Mouse (Mus musculus): Measurements from ENCODE around the gene Trp73.
A peak's percentile ranks its signal among the peaks of the same experiment; 100 is the strongest.

The Trp73 gene

DNA sequence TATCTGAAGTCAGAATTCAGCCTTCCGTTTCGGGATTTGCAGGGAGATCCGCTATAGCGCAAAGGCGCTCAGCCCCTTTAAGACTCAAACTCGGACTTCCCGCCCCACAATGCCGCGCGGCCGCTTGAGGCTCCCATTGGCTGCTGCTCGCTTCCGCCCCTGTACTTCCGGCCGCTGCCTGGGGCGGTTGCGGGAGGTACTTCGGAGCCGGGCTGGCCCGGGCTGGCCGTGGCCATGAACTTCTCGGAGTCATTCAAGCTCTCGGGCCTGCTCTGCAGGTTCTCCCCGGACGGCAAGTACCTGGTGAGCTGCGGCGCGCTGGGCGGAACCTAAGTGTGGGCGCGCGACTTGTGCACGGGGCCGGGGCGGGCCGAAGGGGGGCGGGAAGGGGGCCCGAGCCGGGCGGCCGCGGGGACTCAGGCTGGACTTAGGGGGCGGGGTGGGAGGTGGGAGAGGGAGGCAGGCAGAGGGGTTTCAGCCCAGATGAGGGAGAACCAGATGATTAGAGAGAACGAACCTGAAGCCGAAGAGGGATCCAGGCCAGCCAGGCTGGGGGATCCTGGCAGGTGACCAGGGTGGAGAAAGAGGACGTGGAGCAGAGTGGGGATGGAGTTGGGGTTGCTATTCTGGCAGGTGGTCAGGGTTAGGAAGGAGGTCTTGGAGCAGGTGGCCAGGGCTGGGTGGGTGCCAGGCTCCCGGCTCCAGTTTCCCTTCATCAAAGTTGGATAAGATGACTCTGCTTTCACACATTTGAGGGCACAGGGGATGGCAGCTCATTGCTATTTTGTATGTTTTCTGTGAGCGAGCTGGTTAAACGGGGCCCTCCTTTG is 2.4 kb upstream of the Trp73 start, which contains the start of gene Wrap73:
Gene Wrap73, plus strand, starts transcription at position 162 of the 830 bp plus-strand sequence.
- peak; percentile 71 for DNase-seq (ENCODE audit: low read depth, low spot score)

DNA sequence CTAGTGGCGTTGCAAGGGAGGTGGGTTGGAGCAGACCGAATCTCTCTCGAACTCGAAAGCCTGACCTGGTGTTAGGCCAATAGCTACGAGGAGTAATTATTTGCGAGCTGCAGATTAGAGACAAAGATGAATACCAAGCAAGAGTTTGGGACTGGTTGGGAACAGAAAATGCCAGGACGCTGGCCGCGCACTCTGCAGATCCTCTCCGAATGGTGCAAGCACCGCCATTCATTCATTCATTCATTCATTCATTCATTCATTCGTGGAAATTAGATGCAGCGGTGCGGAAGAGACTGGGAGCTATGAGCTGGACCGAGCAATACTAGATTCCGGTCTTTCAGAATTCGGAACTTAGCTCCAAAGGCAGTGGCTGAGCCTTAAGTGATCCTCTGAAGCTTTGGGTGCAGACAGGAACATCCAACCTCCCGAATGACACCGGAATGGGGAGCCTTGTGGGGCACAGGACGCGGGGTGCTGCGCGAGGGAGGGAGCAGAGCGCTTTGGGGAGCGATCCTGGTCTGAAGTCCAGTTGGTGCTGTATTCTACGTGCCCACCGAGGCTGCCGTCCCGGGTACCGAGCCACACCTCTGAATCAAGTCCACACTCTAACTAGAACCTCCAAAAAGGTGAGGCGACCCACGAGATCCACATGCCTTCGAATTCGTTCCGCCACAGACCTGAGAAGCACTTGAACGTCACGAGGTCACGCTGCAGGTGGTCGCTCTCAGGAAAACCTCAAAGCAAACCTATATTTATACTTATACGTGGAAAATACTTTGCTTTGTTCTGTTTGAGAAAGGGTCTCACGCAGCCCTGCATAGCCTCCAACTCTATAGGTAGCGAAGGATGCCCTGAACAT is 1.2 kb upstream of the Trp73 start:
- no peak for DNase-seq (ENCODE audit: low read depth, low spot score)

DNA sequence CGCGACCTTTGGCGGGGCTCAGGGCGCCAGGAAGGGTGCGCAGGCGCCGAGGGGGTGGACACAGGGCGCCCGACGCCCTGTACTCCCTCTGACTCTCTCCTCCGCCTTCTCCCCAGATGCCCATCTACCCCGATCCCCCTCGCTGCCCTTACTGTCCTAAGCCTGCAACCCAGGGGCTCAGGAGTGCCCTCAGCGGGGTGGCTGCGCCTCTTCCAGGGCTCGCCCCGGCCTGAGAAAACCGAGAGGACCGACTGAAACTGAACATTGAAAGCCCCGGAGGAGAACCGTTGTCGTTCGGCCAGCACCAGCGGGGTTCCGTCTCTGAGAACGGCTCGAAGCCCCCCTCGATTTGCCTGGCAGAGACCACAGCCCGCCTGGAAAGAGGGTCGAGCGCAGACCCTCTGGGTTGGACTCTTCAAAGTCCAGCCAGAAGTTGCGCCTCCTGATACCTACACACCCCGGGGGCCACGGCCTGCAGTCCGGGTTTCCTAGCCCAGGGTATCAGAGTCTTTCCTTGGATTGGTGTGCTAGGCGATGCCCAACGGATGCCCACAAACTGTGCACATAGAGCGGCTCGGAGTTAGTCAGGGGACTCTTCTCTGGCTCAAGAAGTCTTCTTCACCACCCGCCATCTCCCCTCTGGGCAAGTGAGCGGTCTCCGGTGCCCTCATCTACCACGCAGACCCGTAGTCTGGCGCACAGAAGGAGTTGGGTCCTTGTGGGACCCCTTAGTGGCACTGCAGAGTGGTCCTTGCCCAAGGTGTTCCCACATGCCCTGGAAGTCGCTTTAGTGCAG is 403 bp upstream of the Trp73 start:
- DNase-seq (ENCODE audit: low read depth, low spot score) = no peak

DNA sequence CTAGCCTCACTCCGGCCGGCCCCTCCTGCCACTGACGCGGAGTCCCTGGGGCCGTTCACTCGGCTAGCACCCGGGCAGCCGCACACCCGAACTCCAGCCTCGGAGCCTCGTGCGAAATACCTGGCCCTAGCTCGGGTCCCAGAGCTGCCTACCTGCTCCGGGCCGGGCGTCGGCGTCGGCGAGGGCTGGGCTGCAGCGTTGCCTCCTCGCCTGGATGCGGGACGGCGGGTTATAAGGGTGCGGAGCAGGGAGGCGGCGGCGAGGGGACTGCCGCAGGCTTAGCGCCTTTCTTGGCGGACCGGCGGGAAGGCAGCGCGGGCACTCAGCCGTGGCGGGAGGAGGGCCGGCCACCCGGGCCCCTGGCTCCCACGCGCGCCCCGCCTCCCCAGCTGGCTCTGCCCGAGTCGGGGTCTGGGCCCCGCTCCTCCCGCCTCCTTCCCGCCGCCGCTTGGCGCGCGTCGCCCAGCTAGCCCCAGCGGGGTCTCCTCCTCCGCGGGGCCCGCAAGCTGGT is 282 bp downstream of the Trp73 start:
- DNase-seq (ENCODE audit: low read depth, low spot score) = no peak

DNA sequence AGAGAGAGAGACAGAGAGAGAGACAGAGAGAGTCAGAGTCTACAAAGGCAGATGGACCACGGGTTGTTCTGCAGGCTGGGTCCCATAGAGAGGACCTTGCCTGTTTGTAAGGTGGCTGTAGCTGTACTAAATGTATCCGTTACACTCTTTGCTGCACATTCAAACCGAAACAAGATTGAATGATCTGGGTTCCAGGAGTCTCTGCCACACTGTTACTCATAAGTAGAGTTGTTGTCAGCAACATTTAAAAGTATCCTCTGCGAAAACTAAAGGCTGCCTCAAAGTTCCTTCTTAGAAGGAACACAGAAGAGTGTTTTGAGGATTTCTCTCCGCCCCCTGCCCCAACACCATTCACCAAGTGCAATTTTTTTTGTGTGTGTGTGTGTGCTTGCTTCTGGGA is 2.9 kb downstream of the Trp73 start:
- no peak for DNase-seq (ENCODE audit: low read depth, low spot score)

DNA sequence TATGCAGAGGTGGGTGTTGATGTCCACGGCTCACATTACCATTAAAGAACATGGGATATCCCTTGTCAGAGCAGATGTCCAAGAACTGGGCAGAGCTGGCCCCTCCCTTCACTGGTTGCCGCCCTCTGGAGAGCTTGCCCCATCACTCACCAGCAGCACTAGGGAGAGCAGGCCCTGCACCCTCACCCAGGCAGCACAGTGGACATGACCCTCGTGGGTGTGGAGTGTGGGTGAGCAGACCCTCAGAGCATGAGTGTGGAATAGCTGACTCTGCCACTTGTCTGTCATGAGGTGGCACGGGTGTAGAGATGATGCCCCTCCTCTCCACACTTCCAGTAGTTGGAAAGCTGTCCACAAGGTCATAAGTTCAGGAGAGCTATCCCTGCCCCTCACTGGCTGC is 5.2 kb downstream of the Trp73 start:
- DNase-seq (ENCODE audit: low read depth, low spot score) = no peak

DNA sequence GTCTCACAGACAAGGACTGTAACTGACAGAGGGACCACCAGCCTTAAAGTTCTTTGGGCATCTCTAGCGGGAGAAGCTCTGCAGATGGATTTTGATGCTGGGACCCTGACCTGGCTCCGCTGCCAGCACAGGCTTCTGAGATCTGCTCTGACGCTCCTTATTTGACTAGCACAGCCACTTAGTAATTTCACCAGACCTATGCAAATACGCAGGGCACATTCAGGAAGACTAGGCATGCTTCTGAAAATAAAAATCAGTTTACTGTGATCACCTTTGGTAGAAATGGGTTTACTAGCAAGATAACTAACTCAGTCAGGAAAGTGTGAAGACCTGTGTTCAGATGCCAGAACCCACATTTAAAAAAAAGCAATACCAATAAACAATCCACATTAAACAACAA is 8.1 kb downstream of the Trp73 start:
- DNase-seq (ENCODE audit: low read depth, low spot score) = no peak

DNA sequence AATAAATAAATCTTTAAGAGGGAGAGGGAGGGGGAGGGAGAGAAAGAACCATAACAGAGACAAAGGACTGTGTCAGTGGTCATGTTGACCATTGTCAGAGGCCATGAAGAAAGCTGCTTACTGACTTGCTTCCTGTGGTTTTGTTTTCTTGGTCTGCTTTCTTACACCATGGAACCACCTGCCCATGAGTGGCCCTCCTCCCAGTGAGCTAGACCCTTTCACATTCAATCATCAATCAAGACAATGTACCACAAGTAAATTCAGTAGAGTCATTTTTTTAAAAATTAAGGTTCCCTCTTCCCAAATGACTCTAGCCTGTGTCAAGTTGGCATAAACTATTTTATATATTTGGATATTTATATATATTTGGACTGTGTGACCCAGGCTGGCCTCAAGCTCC is 10.1 kb downstream of the Trp73 start:
- no peak for DNase-seq (ENCODE audit: low read depth, low spot score)

DNA sequence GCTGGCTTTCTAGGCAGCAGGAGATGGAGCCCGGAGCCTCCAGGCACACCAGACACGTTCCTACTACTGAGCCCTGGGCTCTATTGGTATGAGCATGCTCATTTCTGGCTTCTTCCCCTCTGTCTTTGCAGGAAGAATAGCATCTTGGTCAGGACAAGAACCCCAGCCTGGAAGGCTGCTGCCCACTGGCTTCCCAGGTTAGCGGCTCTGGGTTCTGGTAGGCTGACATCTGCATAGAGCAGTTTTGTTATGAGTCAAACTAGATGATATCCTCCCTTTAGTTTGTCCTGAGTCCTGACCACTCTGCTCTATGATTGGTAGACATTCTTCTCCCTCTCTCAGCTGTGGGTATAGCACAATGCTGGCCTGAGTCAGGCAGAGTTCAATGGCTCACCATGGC is 12.7 kb downstream of the Trp73 start:
- no peak for DNase-seq (ENCODE audit: low read depth, low spot score)

DNA sequence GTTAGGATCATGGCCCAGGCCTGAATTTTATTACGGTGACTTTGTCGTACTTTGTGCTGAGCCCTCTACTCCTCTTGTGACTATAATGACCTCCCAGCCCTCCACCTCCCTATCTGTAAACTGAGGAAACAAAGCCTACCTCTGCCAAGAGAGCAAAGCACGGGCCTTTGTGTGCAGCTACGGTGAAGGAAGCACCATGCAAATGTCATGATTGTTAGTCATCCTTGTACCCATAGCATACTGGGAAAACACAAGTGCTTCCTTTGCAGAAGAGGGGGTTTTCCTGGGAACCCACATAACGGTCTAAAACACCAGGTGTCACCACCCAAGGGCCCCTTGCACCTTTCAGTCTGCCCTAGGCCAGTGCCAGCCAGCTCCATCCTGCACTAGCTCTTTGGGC is 14.8 kb downstream of the Trp73 start:
- DNase-seq (ENCODE audit: low read depth, low spot score) = no peak

DNA sequence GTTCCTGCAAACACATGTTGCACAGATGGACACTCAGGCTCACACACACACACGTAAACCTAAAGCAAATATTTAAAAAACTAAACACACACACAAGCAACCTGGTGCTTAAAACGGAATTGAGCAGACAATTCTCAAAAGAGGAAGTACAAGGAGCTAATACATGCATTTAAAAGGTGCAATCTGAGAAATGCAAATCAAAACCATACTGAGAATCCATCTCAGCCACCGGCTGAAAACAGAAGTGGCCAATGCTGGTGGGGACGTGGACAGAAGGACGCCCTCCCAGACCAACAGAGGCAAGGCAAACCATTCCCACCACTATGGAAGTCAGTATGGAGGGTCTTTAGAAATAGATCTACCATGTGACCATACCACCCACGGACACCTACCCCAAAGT is 16.5 kb downstream of the Trp73 start:
- DNase-seq (ENCODE audit: low read depth, low spot score) = no peak

DNA sequence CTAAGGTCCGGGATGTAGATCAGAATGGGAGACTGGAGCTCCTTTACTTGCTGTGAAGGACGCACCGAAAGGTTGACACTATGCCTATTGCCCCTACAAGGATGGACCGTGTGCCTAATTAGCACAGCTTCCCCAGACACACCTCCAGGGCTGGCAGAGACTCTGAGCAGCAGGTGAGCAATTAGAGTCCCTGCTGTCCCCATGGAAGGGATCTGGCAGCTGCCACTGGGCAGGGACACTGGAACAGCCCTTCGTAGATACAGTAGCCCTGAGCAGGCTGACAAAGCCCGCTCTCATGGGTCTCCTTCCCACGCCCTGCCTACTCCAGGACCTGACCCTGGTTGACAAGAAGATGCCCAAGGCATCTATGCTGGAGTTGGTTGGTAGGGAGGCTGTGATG is 17.6 kb downstream of the Trp73 start:
- no peak for DNase-seq (ENCODE audit: low read depth, low spot score)

DNA sequence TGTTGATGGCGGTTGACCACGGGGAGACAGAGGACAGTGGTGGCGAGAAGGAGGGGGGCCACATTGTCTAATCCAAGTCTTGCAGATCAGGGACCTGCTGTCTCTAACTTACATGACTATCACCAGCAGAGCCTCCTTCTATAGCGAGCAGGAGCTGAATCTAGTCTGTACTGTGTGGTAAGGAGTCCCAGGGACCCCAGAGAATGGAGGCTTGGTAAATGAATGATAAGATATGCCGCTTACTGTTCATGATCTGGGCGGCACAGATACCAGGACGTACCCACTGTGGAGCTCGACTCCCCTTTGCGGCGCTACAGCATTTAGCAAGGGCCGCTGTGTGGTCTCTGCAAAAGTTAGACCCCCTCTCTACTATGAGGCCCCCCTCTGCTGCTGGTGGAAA is 18.2 kb downstream of the Trp73 start:
- DNase-seq (ENCODE audit: low read depth, low spot score) = no peak

DNA sequence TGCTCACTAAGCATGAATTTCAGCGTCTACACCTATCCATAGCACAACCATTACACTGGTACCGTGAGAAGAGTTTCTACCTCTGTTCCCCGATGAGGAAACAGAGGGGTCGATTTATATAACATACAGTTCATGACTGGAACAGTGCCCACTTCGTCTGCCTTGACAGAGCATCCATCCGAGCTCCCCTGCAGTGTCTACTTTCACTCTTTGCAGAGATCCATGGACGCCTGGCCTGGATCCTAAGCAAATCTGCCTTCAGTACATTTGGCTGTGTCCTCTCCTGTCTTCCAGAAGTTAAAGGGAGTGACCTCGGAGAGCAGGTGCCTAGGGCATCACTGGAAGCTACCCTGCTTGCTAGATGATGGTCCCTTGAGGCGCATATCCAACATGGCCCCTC is 20.8 kb downstream of the Trp73 start:
- DNase-seq (ENCODE audit: low read depth, low spot score) = no peak

DNA sequence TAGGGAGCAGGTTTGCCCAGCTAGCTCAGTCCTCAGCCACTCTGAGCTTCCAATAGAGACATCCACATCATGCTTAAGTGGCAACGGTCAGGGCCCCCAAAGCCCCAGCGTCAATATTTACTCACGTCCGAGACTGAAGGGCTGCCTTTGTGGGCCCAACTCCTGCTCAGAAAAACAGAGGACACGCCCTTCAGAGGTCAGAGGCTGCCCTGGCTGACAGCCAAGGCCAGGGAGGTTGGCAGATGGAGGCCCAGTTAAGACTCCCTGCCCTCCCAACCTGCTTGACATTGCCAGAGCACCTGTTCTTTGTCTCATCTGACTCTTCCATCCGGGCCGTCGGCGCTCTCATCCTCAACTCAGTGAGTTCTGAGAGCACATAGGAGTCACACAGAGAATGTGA is 21.2 kb downstream of the Trp73 start:
- no peak for DNase-seq (ENCODE audit: low read depth, low spot score)

DNA sequence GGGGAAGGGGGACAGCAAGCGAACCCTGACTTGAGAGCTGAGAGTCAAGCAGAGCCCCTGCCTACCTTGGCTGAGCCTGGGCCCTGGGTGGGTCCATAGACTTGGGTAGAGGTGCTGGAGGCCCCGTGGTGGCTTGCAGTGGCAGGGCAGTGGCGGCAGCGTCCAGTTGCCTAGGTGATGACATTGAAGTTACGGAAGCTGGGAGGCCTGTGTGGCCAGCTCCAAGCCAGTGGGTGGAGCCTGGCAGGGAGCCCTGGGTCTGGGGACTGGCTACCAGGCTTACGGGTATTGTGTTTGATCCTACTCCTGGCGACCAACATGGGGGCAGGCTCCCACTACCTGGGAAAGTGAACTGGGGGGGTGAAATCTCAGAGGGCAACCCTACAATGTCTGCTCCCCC is 23.6 kb downstream of the Trp73 start:
- no peak for DNase-seq (ENCODE audit: low read depth, low spot score)

DNA sequence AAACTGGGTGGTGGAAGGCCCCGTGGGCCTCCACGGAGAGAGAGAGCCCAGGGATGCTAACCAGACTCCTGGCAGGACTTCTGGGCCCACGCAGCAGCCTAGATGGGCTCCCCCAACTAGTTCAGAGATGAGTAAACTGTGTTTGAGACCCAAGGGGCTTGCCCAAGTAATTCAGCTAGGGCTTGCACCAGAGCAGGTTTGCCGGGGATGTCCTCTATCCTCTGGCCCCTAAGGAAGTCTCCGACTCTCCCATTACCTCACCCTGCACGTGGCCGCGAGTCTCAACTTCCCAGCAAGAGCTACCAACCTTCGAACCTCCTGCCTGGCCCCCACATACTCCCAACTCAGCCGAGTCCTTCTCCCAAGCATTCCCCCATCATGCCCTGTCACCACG is 30.2 kb downstream of the Trp73 start:
- DNase-seq (ENCODE audit: low read depth, low spot score) = no peak

DNA sequence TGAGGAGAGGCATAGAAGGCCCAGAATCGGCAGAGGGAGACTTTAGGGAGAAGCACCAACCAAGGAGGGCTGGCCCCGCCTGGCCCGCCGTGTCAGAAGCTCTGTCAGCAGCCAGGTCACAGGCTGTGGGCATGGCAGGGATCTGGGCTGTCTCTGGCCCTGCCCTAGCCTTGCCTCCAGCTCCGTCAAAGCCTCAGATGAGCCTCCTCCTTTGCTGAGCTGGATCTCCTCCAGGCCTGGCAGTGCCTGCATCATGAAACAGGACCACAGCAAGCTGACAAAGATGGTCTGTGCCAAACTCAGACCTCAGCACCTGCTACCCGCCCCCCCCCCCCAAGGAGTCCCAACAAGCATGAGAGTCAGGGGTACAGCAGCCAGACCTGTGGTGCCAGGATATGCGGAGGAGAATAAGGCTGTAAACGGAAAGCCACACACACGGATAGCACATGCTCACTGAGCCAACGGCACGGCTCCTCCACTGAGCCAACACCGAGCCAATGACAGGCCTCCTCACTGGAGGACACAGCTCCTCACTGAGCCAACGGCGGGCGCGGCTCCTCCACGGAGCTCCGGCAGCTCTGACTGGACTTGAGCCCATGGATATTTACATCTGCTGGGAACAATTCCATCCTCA is 30.7 kb downstream of the Trp73 start:
- no peak for DNase-seq (ENCODE audit: low read depth, low spot score)

DNA sequence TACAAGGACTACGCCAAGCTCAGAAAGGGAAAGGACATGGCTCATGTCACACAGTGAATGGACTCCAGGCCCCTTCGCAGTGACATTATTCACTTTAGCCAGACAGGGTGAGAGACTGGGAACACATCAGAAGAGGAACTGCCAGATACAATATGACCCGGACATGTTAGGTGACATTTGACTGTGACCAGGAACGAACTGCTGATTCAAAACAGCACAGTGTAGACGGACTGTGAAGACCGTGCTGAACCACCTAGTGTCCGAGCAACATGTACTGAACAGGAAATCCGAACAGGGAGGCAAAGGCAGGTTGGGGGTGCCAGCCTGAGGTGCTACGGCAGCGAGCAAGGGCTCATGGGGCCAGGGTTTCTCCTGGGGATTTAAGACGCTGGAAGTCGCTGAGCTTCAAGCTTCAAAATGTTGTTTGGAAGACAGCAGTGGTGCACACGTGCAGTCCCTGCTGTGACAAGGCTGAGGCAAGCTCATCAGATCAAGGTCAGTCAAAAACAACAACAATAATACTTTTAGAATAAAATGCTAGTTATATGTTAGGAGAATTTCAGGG is 33.4 kb downstream of the Trp73 start:
- no peak for DNase-seq (ENCODE audit: low read depth, low spot score)

DNA sequence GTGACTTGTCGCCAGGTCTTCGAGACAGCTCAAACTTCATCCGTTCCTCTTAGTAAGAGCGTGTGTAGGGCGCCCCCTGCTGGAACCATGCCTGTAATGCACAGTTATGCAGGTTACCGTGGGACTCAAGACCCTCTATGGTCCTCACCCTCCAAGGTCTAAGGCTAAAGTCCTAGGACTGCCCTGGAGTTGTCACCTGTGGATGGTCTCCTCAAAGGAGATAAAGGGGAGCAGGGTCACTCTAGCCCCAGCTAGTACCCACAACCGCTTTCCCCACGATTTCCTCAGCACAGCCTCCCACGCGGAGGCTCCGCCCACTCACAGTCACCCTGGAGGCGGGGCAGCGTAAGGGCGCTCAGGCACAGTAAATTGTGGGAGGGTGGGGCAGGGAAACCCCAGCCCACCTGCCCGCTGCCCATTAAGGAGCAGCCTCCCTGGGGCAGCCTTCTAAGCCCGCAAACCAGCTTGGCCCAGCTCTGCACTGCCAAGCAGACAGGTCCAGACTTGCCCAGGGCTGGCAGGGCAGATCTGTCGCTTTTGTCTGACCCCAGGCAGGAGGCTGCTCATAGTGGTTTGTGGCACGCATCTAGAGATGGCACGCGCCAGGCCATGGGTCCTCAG is 34.5 kb downstream of the Trp73 start:
- DNase-seq (ENCODE audit: low read depth, low spot score) = peak; percentile 78

DNA sequence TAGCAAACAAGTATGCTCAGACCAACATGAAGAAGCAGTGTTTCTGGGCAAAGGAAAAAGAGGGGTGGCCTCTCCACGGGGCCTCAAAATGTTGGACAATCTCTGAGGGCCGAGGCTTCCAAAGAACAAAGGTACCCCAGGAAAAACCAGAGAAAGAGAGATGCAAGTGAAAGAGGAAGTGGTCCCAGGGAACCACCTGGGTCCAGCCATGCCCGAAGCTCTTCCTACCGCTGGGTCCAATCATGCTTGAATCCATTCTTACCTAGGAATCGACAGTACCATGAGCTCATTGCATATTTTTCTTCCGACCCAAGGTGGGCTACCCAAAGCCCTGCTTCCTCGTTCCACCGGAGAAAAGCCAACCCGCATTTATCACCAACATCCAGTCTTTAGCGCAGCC is 36.1 kb downstream of the Trp73 start:
- DNase-seq (ENCODE audit: low read depth, low spot score) = no peak
